Mouse (Mus musculus) urinary bladder, postnatal 10 days (tissue): Measurements from ENCODE around the gene Cog8.

Experiments used
- DNase-seq: peaks from one replicate; pipeline ENCODE4 v3.0.0; 2022; ENCODE audit warnings: low spot score

Cog8 gene

DNA sequence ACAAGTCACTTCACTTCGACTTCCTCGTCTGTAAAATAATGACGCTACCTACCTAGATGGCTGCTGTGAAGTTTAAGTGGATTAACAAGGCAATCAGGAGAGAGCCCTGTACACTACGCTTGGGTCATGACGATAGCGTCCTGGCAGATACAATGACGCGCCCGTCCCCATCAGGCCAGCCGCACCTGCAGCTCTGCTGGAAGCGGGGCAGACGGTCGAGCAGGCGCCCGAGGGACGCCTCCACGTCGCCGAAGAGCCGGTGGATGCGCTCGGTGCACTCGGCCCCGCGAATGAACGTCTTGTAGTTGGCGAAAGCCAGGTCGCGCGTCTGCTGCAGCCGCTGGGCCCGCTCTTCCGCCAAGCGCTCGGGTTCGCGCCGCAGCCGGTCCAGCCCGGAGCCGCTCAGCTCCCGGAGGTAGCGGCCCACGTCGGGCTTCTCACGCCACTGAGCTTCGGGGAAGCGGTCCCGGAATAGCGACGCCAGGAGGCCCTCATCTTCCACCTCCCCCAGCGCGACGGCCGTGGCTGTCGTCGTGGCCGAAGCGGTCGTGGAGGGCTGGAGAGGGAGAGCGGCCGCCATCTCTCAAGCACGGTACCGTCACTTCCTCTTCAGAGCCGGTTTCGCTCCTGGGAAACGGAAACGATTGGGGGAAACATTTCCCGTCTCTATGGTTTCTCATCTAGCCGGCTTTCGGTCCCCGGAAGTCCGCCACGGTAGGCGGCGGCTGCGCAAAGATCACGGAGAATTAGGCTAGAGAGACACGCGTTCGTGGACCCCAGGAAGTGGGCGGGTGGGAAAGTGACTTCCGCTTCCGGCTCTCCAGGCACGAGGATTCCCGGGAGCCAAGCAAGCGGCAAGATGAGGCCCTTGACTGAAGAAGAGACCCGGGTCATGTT lies at the start of gene Cog8, which contains the start of gene Nip7:
Cog8 (minus strand) TSS at position 614 of the 897 bp plus-strand sequence.
Nip7 (plus strand) TSS at position 802 of the 897 bp plus-strand sequence.
- DNase-seq = peak; percentile 74

- DNase-seq = peak; percentile 34
Measured at GRCm38 (mm10) chr8:107104547-107104946, 48.1 kb upstream of the Cog8 start.

GRCm38 (mm10) chr8:107100635-107101034 lies 44.1 kb upstream of the Cog8 start:
- DNase-seq = no peak

- DNase-seq = peak; percentile 77
Measured at GRCm38 (mm10) chr8:107096366-107097036, 40.0 kb upstream of the Cog8 start, which contains the start of gene Terf2. Gene Terf2, minus strand, starts transcription at chr8:107096547.

GRCm38 (mm10) chr8:107095717-107096365 lies 39.4 kb upstream of the Cog8 start:
- DNase-seq = no peak

DNA sequence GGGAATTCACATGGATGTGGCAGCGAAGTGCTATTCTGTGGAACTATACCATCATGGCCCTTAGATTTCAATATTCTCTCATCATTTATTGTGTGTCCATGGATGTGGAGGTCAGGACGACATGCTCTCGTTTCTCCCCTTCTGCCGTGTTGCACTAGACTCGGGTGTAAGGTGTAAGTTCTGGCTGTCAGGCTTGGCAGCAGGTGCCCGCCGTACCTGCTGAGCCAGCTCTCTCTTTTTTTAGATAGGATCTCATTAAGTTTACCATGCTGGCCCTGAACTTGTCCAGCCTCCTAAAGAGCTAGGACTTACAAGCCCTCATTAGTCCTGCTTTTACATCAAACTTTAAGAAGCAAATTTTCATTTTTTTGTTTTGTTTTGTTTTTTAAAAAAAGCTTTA lies 34.0 kb upstream of the Cog8 start:
- DNase-seq = no peak

GRCm38 (mm10) chr8:107088526-107089063 lies 32.1 kb upstream of the Cog8 start:
- DNase-seq = no peak

GRCm38 (mm10) chr8:107086018-107086417 lies 29.5 kb upstream of the Cog8 start:
- DNase-seq = no peak

DNA sequence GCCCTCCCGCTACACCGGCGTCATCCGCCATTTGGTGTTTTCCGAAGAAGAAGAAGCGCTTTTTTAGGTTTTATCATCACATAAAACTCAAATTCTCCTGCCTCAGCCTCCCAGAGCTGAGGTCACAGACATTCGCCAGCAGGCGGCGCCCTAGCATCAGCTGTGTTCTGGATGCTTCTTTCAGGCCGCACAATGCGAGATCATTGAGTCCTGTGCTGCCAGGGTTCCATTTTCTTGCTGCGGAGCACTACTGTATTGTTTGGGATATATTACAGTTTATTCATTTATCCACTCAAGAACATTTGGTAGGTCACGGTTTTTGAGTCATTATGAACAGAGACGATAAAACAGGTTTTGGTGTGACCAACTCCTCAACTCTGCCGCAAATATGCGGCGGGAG lies 28.9 kb upstream of the Cog8 start:
- DNase-seq = no peak

- DNase-seq = no peak
Measured at GRCm38 (mm10) chr8:107076239-107076888, 19.9 kb upstream of the Cog8 start.

- DNase-seq = no peak
Measured at GRCm38 (mm10) chr8:107074128-107074527, 17.6 kb upstream of the Cog8 start.

DNA sequence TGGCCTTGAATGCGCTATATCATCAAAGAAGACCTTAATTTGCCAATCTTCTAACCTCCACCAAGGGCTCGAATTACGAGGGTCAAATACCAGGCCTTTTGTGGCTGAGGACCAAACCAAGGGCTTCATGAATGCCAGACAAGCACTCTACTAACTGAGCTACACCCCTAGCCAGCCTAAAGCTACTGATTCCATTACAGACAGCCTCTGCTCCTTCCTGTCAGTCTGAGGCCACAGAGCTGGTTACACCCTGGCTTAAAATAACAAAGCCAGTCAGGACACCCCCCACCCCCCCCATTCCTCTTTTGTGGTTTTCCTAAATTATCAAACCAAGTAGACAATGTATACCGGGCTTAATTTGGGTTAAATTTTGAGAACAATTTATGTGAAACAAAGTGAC lies 17.2 kb upstream of the Cog8 start:
- DNase-seq = no peak

DNA sequence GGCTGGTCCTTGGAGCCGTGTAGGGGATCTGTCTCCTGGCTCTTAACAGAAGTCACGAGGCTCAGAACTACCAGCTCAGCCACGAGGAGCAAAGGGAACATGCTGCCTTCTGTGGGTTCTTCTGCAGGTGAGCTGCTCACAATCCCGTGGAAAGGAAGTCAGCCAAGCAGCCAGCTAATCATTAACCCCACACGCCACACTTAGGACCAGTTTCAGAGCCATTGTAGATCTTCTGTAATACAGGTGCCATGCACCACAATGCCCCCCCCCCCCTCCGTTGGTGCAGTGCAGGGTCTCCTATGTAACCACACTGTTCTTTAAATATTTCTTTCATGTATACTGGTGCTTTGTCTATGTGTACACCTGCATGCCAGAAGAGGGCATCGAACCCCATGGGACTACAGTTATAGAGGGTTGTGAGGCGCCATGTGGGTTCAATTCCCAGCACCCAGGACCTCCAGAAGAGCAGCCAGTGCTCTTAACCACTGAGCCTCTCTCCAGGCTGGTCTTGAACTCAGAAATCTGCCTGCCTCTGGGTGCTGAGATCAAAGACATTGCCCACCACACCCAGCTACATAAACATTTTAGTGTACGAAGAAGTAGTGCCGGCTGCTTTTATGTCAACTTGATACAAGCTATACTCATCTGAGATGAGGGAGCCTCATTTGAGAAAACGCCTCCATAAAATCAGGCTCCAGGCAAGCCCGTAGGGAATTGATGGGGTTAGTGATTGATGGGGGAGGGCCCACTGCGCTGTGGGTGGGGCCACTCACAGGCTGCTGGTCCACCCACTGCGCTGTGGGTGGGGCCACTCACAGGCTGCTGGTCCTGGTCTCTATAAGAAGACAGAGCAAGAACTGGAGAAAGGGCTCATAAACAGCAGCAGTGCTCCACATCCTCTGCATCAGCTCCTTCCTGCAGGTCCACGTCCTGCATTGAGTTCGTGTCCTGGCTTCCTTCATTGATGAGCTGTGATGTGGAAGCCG lies 9.3 kb upstream of the Cog8 start, which contains the start of gene Tmed6:
Tmed6 (minus strand) TSS at position 134 of the 986 bp plus-strand sequence.
- no peak for DNase-seq

- DNase-seq = no peak
Measured at GRCm38 (mm10) chr8:107062613-107063012, 6.1 kb upstream of the Cog8 start.

- no peak for DNase-seq
Measured at GRCm38 (mm10) chr8:107056973-107057369, 482 bp upstream of the Cog8 start.

DNA sequence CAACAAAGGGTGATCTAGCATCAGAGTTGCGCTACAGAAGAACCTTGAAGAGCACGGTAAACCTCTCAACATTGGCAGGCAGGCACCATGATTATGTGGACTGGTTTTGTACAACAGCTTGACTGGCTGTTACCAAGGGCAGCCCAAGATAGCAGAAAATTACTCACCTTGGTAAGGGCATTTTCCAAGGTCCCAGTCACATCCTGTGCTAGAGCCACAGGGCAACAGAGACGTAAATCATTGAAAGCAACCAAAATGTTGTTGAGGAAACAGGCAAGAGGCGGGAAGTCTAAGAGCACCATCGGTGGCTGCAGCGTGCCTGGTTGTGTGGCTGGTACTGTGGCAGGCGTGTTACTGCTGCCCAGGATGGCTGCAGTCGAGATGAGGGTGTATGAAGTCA lies 4.4 kb downstream of the Cog8 start:
- DNase-seq = no peak

- no peak for DNase-seq
Measured at GRCm38 (mm10) chr8:107049480-107049879, 7.0 kb downstream of the Cog8 start.

GRCm38 (mm10) chr8:107048061-107048941 lies 8.2 kb downstream of the Cog8 start, which contains the start of gene Pdf:
Gene Pdf, minus strand, starts transcription at chr8:107048614.
- DNase-seq = peak; percentile 38

GRCm38 (mm10) chr8:107046976-107047375 lies 9.5 kb downstream of the Cog8 start:
- no peak for DNase-seq
